Mouse (Mus musculus): ENCODE measurements around the gene Tmem200b. TPM values are rescaled to one million over a fixed set of nuclear protein-coding genes. Genes with fewer than 3 reads are reported as not detected.

Tmem200b gene
- total RNA-seq, 2 experiments from 2014 or later, result not detected

GRCm38 (mm10) chr4:131907912-131908311 is 13.7 kb upstream of the Tmem200b start:
- ATAC-seq (replicated peaks; ENCODE audit: low FRiP score, poor library complexity, severe bottlenecking), result no peak

GRCm38 (mm10) chr4:131910237-131910994 is 11.2 kb upstream of the Tmem200b start:
- ATAC-seq (replicated peaks; ENCODE audit: low FRiP score, poor library complexity, severe bottlenecking), result no peak

GRCm38 (mm10) chr4:131911521-131911920 is 10.1 kb upstream of the Tmem200b start:
- no peak for ATAC-seq (replicated peaks; ENCODE audit: low FRiP score, poor library complexity, severe bottlenecking)

- no peak for ATAC-seq (replicated peaks; ENCODE audit: low FRiP score, poor library complexity, severe bottlenecking)
These were observed 8.0 kb upstream of the Tmem200b start for GRCm38 (mm10) chr4:131913526-131913925.

- ATAC-seq (replicated peaks; ENCODE audit: low FRiP score, poor library complexity, severe bottlenecking), result no peak
These were observed 7.4 kb upstream of the Tmem200b start for GRCm38 (mm10) chr4:131914046-131914643.

GRCm38 (mm10) chr4:131914891-131915469 is 6.6 kb upstream of the Tmem200b start:
- no peak for ATAC-seq (replicated peaks; ENCODE audit: low FRiP score, poor library complexity, severe bottlenecking)

- ATAC-seq (replicated peaks; ENCODE audit: low FRiP score, poor library complexity, severe bottlenecking), result no peak
These were observed 5.7 kb upstream of the Tmem200b start for GRCm38 (mm10) chr4:131915821-131916328.

- peak; percentile 74 for ATAC-seq (replicated peaks; ENCODE audit: low FRiP score, poor library complexity, severe bottlenecking)
These were observed 5.1 kb upstream of the Tmem200b start for GRCm38 (mm10) chr4:131916425-131916824.

GRCm38 (mm10) chr4:131917010-131917555 is 4.5 kb upstream of the Tmem200b start:
- ATAC-seq (replicated peaks; ENCODE audit: low FRiP score, poor library complexity, severe bottlenecking), result no peak

- ATAC-seq (replicated peaks; ENCODE audit: low FRiP score, poor library complexity, severe bottlenecking), result no peak
These were observed 3.5 kb upstream of the Tmem200b start for GRCm38 (mm10) chr4:131918026-131918533.

- ATAC-seq (replicated peaks; ENCODE audit: low FRiP score, poor library complexity, severe bottlenecking), result no peak
These were observed 2.7 kb upstream of the Tmem200b start for GRCm38 (mm10) chr4:131918711-131919500.

- ATAC-seq (replicated peaks; ENCODE audit: low FRiP score, poor library complexity, severe bottlenecking), result no peak
These were observed 1.9 kb upstream of the Tmem200b start for GRCm38 (mm10) chr4:131919506-131920140.

- no peak for ATAC-seq (replicated peaks; ENCODE audit: low FRiP score, poor library complexity, severe bottlenecking)
These were observed 1.4 kb upstream of the Tmem200b start for GRCm38 (mm10) chr4:131920141-131920594.

GRCm38 (mm10) chr4:131920595-131921351 is 798 bp upstream of the Tmem200b start:
- no peak for ATAC-seq (replicated peaks; ENCODE audit: low FRiP score, poor library complexity, severe bottlenecking)

- ATAC-seq (replicated peaks; ENCODE audit: low FRiP score, poor library complexity, severe bottlenecking), result peak; percentile 1; the same call in 1 of the 2 replicates
These were observed 833 bp downstream of the Tmem200b start for GRCm38 (mm10) chr4:131922404-131922803.

GRCm38 (mm10) chr4:131924096-131924810 is 2.7 kb downstream of the Tmem200b start:
- ATAC-seq (replicated peaks; ENCODE audit: low FRiP score, poor library complexity, severe bottlenecking), result no peak

- no peak for ATAC-seq (replicated peaks; ENCODE audit: low FRiP score, poor library complexity, severe bottlenecking)
These were observed 7.6 kb downstream of the Tmem200b start for GRCm38 (mm10) chr4:131929146-131929545.

GRCm38 (mm10) chr4:131939459-131939858 is 17.9 kb downstream of the Tmem200b start:
- ATAC-seq (replicated peaks; ENCODE audit: low FRiP score, poor library complexity, severe bottlenecking), result no peak
